Mouse (Mus musculus): ENCODE measurements around the gene BC003965.
"Not testable (repeated sequence)": the region's sequence is repeated elsewhere in the genome, so short reads cannot be mapped to it uniquely, and the experiment has no call there.

BC003965 gene

DNA sequence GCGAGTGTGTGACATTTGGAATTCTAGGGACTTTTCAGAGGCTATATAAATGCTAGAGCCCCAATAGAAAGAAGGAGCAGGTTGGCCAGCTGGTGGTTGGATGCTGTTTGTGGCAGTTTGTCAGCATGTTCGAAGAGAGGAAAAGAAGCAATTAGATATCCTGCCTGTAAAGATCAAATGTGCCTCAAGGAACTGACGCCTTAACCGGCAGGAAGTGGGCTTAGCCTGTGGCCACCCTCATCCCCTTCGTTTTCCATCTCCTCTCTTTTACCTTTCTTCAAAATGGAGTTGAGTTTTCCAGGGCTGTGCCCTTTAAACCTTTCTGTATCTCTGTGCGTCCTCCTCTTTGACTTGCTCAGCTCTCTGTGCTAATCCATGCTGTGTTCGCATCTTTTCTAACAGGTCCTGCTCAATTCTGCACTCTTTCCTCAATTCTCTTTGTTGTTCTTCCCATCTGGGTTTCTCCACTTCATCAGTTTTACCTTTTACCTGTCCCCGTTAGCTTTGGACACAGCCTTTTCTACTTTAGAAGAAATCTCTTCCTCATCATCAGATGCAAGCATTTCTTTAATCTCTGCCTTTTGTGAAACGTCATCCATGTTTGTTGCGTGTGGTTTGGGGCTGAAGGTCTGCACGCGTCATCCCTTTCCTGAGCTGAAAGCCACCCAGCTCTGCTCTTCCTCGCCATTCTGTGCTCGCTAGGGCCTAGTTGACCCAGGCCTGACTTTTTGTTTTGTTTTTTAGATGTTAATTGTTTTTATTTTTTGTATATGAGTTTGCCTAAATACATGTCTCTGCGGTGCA is 35.3 kb downstream of the BC003965 start:
- DNase-seq (ENCODE audit: low read depth, low spot score): peak; percentile 79

- DNase-seq (ENCODE audit: low read depth, low spot score): no peak
These were observed 36.4 kb downstream of the BC003965 start for GRCm38 (mm10) chr17:25220746-25221145.

GRCm38 (mm10) chr17:25221821-25222503 is 37.6 kb downstream of the BC003965 start:
- DNase-seq (ENCODE audit: low read depth, low spot score): peak; percentile 88

- peak; percentile 76 for DNase-seq (ENCODE audit: low read depth, low spot score)
These were observed 38.2 kb downstream of the BC003965 start for GRCm38 (mm10) chr17:25222504-25222940.

GRCm38 (mm10) chr17:25222951-25223601 is 38.7 kb downstream of the BC003965 start:
- DNase-seq (ENCODE audit: low read depth, low spot score): peak; percentile 63

- DNase-seq (ENCODE audit: low read depth, low spot score): peak; percentile 89
These were observed 40.4 kb downstream of the BC003965 start for GRCm38 (mm10) chr17:25224586-25225222.

GRCm38 (mm10) chr17:25225659-25226058 is 41.3 kb downstream of the BC003965 start:
- no peak for DNase-seq (ENCODE audit: low read depth, low spot score)

DNA sequence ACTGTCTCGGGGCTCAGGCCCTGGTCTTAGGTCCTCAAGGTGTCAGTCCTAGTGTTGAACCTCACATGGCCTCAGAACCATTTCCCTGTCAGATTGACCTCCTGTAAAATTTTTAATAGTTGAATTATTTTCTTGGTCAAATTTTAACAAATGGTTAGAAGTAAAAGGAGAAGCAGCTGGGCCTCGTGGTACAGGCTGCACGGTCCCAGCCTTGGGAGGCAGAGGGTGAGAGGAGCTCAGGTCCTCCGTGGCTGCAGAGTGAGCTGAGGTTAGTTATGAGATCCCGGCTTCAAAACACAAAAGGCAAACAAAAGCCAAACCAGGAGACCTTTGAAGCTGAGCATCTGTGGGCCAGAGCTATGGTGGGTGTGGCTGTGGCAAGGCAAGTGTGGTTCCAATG is 43.6 kb downstream of the BC003965 start:
- DNase-seq (ENCODE audit: low read depth, low spot score): no peak

- not testable (repeated sequence) for DNase-seq (ENCODE audit: low read depth, low spot score)
These were observed 45.8 kb downstream of the BC003965 start for GRCm38 (mm10) chr17:25230014-25230655.

- no peak for DNase-seq (ENCODE audit: low read depth, low spot score)
These were observed 46.3 kb downstream of the BC003965 start for GRCm38 (mm10) chr17:25230700-25231099.

- not testable (repeated sequence) for DNase-seq (ENCODE audit: low read depth, low spot score)
These were observed 47.3 kb downstream of the BC003965 start for GRCm38 (mm10) chr17:25231621-25232020.

GRCm38 (mm10) chr17:25235635-25236034 is 51.3 kb downstream of the BC003965 start:
- no peak for DNase-seq (ENCODE audit: low read depth, low spot score)

All from CD4-positive helper T cell, adult 2 months (primary cell).